Mouse (Mus musculus): Measurements from ENCODE around the gene Susd2. TPM values are rescaled to one million over a fixed set of nuclear protein-coding genes. Genes with fewer than 3 reads are reported as not detected.

Gene Susd2
- polyA plus RNA-seq, 1 experiment = 15.3 TPM

- H3K4me3 ChIP-seq (replicated peaks; ENCODE audit: extremely low read depth, low read depth, low read length) = no peak overlapping the region
- WGBS = 75% methylated on average over 6 of the region's 6 CpGs
- no peak for DNase-seq
Measured at GRCm38 (mm10) chr10:75661381-75661780, 17.6 kb upstream of the Susd2 start.

GRCm38 (mm10) chr10:75657772-75658171, 14.0 kb upstream of the Susd2 start:
- 95% methylated on average over 7 of the region's 7 CpGs for whole genome bisulfite sequencing
- DNase-seq = no peak
- TF ChIP-seq POLR2A (IDR thresholded peaks at IDR 0.05; ENCODE audit: borderline replicate concordance, extremely low read depth, low read depth, low read length) = no peak
- no peak for TF ChIP-seq CTCF (IDR thresholded peaks at IDR 0.05; ENCODE audit: insufficient read depth, low read length)
- no peaks in the 10 kb centered on the region for H3K4me1 ChIP-seq (ENCODE audit: control insufficient read depth, insufficient read depth, low read length)
- H3K4me3 ChIP-seq (replicated peaks; ENCODE audit: extremely low read depth, low read depth, low read length) = no peak overlapping the region

More at GRCm38 (mm10) chr10:75661381-75661780, 17.6 kb upstream of the Susd2 start:
- H3K4me1 ChIP-seq (ENCODE audit: control insufficient read depth, insufficient read depth, low read length) = peaks cover 2% of the 10 kb centered on the region; the same call in 1 of the 2 replicates
- TF ChIP-seq POLR2A (IDR thresholded peaks at IDR 0.05; ENCODE audit: borderline replicate concordance, extremely low read depth, low read depth, low read length) (no peak), CTCF (IDR thresholded peaks at IDR 0.05; ENCODE audit: insufficient read depth, low read length) (no peak)

- no peak for DNase-seq
- no peaks in the 10 kb centered on the region for H3K4me1 ChIP-seq (ENCODE audit: control insufficient read depth, insufficient read depth, low read length)
- TF ChIP-seq CTCF (IDR thresholded peaks at IDR 0.05; ENCODE audit: insufficient read depth, low read length) (no peak), POLR2A (IDR thresholded peaks at IDR 0.05; ENCODE audit: borderline replicate concordance, extremely low read depth, low read depth, low read length) (no peak)
- 87% methylated on average over 5 of the region's 5 CpGs for WGBS
- H3K4me3 ChIP-seq (replicated peaks; ENCODE audit: extremely low read depth, low read depth, low read length) = no peak overlapping the region
Measured at GRCm38 (mm10) chr10:75657165-75657564, 13.4 kb upstream of the Susd2 start.

GRCm38 (mm10) chr10:75654053-75654452, 10.2 kb upstream of the Susd2 start:
- no peak for TF ChIP-seq POLR2A (IDR thresholded peaks at IDR 0.05; ENCODE audit: borderline replicate concordance, extremely low read depth, low read depth, low read length)
- TF ChIP-seq CTCF (IDR thresholded peaks at IDR 0.05; ENCODE audit: insufficient read depth, low read length) = no peak
- WGBS = 86% methylated on average over 4 of the region's 4 CpGs

GRCm38 (mm10) chr10:75651381-75652068, 7.7 kb upstream of the Susd2 start:
- 97% methylated on average over 16 of the region's 16 CpGs for WGBS
- peaks cover 9% of the 10 kb centered on the region for H3K4me1 ChIP-seq (ENCODE audit: control insufficient read depth, insufficient read depth, low read length)
- no peak for TF ChIP-seq CTCF (IDR thresholded peaks at IDR 0.05; ENCODE audit: insufficient read depth, low read length)
- no peak for TF ChIP-seq POLR2A (IDR thresholded peaks at IDR 0.05; ENCODE audit: borderline replicate concordance, extremely low read depth, low read depth, low read length)
- DNase-seq = no peak
- no peak overlapping the region for H3K4me3 ChIP-seq (replicated peaks; ENCODE audit: extremely low read depth, low read depth, low read length)

More at GRCm38 (mm10) chr10:75654053-75654452, 10.2 kb upstream of the Susd2 start:
- Histone ChIP-seq H3K4me1 (ENCODE audit: control insufficient read depth, insufficient read depth, low read length) (peaks cover 5% of the 10 kb centered on the region), H3K4me3 (replicated peaks; ENCODE audit: extremely low read depth, low read depth, low read length) (no peak overlapping the region)
- DNase-seq = no peak

- WGBS = 86% methylated on average over 6 of the region's 6 CpGs
- DNase-seq = no peak
- H3K4me1 ChIP-seq (ENCODE audit: control insufficient read depth, insufficient read depth, low read length) = peaks cover 9% of the 10 kb centered on the region
- H3K4me3 ChIP-seq (replicated peaks; ENCODE audit: extremely low read depth, low read depth, low read length) = no peak overlapping the region
- TF ChIP-seq CTCF (IDR thresholded peaks at IDR 0.05; ENCODE audit: insufficient read depth, low read length) = no peak
- TF ChIP-seq POLR2A (IDR thresholded peaks at IDR 0.05; ENCODE audit: borderline replicate concordance, extremely low read depth, low read depth, low read length) = no peak
Measured at GRCm38 (mm10) chr10:75650306-75650902, 6.6 kb upstream of the Susd2 start.

GRCm38 (mm10) chr10:75649406-75649995, 5.7 kb upstream of the Susd2 start:
- TF ChIP-seq POLR2A (IDR thresholded peaks at IDR 0.05; ENCODE audit: borderline replicate concordance, extremely low read depth, low read depth, low read length) = no peak
- no peak for TF ChIP-seq CTCF (IDR thresholded peaks at IDR 0.05; ENCODE audit: insufficient read depth, low read length)
- H3K4me3 ChIP-seq (replicated peaks; ENCODE audit: extremely low read depth, low read depth, low read length) = no peak overlapping the region
- peaks cover 9% of the 10 kb centered on the region for H3K4me1 ChIP-seq (ENCODE audit: control insufficient read depth, insufficient read depth, low read length)
- DNase-seq = no peak
- 77% methylated on average over 4 of the region's 4 CpGs for WGBS

- H3K4me3 ChIP-seq (replicated peaks; ENCODE audit: extremely low read depth, low read depth, low read length) = no peak overlapping the region
- TF ChIP-seq CTCF (IDR thresholded peaks at IDR 0.05; ENCODE audit: insufficient read depth, low read length) (no peak), POLR2A (IDR thresholded peaks at IDR 0.05; ENCODE audit: borderline replicate concordance, extremely low read depth, low read depth, low read length) (no peak)
- DNase-seq = no peak
- 57% methylated on average over 7 of the region's 7 CpGs for WGBS
- peaks cover 9% of the 10 kb centered on the region for H3K4me1 ChIP-seq (ENCODE audit: control insufficient read depth, insufficient read depth, low read length)
Measured at GRCm38 (mm10) chr10:75649001-75649400, 5.2 kb upstream of the Susd2 start.

GRCm38 (mm10) chr10:75648091-75648490, 4.3 kb upstream of the Susd2 start:
- TF ChIP-seq CTCF (IDR thresholded peaks at IDR 0.05; ENCODE audit: insufficient read depth, low read length) (no peak), POLR2A (IDR thresholded peaks at IDR 0.05; ENCODE audit: borderline replicate concordance, extremely low read depth, low read depth, low read length) (no peak)
- DNase-seq = no peak
- 90% methylated on average over 6 of the region's 6 CpGs for WGBS
- H3K4me3 ChIP-seq (replicated peaks; ENCODE audit: extremely low read depth, low read depth, low read length) = no peak overlapping the region
- peaks cover 9% of the 10 kb centered on the region for H3K4me1 ChIP-seq (ENCODE audit: control insufficient read depth, insufficient read depth, low read length)
